Mouse (Mus musculus) liver, postnatal 0 days (tissue): ENCODE data around the gene Wapl.

Experiments used
- CTCF ChIP-seq: sonication (generic); IDR thresholded peaks from 2 replicates; pipeline ENCODE4 v1.5.1; 2016; ENCODE audit warnings: antibody characterized with exemption, low read depth
- EP300 ChIP-seq: IDR thresholded peaks from 2 replicates; pipeline ENCODE4 v1.6.1; 2016; ENCODE audit warnings: antibody characterized with exemption, low read depth, mild to moderate bottlenecking

GRCm38 (mm10) chr14:34735405-34735804 lies 61.7 kb downstream of the Wapl start:
- TF ChIP-seq CTCF (no peak), EP300 (no peak)
